Mouse (Mus musculus): Measurements from ENCODE around the gene Brip1.
"Not testable (repeated sequence)": the region's sequence is repeated elsewhere in the genome, so short reads cannot be mapped to it uniquely, and the experiment has no call there.

Gene Brip1

DNA sequence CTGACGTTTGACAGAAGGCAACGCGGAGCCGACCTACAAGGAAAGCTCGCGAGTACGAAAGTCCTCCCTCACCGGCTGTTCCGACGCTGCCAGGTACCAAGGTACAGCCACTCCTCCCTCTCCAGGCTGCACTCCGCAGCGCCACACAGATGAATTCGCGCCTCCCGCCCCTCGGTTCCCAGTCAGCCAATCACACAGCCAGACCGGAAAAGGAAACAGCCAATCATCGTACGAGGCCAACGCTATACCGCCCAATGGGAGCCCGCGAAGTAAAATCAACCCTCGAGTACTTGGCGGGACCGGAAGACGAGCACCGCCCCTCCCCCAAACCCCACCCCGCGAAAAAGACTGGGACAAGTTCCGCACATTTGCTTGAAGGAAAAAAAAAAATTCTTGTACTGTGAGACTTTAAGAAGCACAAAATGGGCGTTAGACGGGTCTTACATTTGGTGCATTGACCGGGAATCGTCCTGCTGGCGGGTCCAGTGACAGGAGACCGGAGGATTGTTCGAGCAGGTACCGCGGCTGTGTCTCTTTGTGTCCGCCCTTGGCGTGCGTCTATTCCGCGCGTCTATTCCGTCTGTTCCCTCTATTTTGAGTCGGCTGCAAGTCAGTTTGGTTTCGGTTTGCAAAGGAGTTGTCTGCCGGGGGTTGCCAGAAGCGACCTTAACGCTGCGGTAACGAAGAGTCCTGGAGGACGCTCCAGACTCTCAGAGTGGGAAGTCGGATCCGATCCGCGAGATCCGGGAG lies at the start of gene Brip1:
Brip1 (minus strand) TSS at position 157 of the 750 bp plus-strand sequence.
- DNase-seq (ENCODE audit: low spot score in 2 of 2): peak; percentile 85 to 90

DNA sequence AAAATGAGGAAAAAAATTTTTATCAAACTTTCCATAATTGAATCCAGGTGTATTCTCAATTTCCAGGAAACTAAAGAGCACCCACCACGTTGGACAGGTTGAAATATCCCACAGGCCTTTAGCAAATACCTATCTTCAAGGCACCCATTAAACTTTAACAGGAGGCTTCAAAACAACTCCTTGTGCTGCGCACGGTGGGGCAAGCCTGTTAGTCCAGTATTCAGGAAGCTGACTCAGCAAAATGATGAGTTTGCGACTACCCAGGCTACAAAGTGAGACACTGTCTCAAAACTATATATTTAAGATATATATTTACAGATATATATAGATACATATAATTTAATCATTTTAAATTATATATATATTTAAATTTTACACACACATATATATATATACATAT lies 31.5 kb upstream of the Brip1 start:
- no peak for DNase-seq (ENCODE audit: low spot score in 2 of 2)

DNA sequence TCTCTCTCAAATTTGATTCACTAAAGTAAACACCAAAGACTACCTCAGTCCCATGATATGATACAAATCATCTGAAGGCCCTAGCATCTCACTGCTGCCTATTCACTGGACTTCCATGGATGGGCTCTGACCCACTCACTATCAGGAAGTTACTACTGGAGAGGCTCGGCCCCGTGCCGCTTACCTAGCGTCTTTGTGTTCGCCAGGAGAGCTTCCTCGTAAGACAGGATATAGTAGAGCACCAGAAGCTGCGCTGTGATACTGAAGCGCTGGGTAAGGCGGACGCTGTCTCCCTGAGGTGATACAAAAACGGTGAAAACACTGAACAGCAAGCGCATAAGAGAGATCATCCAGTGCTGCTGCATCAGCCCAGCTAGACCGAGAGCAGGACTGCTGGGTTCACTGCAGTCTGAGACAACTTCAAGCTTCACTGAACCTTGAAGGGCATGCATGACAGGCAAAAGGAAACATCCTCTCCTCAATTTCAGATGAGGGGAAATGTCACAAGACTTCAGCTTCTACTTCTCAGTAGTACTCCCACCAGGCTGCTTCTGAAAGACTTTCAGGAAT lies 30.9 kb upstream of the Brip1 start:
- DNase-seq (ENCODE audit: low spot score in 2 of 2): no peak

DNA sequence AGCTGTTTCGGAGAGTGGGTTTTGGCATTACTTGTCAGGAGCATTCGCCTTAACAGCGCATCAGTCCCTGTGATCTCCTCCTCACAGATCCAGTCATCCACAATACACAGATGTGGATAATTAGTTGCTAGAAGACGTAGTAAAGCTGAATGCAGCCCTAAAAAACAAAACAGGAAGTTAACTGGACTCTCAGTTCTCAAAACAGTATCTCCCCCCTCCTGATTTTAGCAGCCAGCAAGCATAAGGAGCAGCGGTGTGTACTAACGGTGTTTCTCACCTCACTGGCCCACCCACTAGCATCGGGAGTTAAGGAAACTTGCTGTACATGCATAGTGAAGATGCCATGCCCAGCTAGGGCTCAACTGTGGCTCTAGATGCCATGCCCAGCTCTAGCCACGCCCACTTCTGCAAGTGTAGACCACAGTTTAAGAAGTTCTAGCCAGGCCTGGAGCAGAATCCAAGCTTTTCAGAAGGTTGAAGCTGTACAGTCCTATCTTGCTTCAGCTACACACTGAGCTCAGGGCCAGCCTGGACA lies 25.7 kb upstream of the Brip1 start:
- DNase-seq (ENCODE audit: low spot score in 2 of 2): no peak

DNA sequence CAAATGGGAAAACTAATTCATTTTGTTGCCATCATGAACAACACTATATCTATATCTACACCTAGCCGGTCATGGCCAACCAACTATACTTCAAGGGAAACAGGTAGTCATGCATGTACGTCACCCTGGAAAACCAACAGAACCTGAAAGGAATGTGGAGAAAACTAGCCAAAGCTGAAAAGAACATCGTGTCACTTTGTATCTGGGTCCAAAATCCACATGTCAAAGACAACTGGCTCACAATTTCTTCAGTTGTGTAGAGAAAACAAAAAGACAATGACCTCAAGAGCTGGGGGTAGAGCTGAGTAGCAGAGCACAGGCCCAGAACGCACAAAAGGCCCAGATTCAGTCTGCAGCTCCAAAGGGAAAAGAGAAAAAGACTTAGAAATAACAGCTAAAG lies 24.8 kb upstream of the Brip1 start:
- no peak for DNase-seq (ENCODE audit: low spot score in 2 of 2)

DNA sequence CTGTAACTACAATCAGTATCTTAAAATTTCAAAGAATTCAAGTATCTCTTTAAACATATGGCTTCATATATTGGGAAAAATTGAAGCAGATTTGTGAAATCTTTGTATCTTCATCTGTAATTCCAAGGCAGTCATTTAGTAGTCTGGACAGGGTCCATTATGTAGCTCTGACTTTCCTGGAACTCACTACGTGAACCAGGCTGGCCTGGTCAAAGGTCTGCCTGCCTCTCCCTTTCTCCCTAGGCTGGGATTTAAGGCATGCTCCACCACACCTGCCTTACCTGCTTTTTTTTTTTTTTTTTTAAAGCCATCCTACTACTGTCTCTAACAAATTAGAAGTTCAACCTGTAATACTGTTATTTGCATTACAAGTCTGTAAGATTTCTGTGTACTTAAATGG lies 10.8 kb upstream of the Brip1 start:
- DNase-seq (ENCODE audit: low spot score in 2 of 2): no peak

DNA sequence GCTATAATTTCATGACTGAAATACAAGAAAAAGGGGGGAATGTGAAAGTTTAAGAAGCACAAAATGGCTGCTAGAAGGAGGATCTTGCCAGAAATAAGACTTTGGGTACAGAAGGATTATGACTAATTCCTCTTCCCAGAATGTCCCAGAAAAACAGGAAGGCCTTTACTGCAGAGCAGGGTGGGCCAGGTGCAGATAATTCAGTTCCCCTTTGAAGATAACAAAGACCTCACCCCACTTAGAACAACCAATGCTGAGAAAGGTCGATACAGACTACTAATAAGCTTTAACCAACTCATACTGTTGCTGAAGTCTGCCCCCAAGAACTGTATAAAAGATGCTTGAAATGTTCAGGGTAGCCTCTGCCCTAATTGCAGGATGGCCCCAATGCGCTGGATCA lies 8.1 kb upstream of the Brip1 start:
- no peak for DNase-seq (ENCODE audit: low spot score in 2 of 2)

DNA sequence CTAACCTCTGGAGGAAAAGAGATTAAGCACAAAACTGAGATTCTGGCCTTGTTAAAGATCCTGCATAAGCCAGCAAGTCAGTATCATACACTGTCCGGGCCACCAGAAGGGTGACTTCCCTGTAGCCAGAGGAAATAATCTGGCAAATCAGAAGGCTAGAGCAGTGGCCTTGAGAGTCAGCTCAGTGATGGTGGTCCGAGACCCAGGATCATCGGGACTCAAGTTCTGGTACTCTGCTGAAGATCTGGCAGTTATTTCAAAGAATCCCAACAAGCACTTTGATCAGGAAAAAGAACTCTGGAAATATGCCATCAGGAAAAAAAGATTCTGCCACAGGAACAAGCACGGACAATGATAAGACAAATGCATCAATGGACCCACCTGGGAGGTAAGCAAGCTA lies 4.9 kb upstream of the Brip1 start:
- no peak for DNase-seq (ENCODE audit: low spot score in 2 of 2)

DNA sequence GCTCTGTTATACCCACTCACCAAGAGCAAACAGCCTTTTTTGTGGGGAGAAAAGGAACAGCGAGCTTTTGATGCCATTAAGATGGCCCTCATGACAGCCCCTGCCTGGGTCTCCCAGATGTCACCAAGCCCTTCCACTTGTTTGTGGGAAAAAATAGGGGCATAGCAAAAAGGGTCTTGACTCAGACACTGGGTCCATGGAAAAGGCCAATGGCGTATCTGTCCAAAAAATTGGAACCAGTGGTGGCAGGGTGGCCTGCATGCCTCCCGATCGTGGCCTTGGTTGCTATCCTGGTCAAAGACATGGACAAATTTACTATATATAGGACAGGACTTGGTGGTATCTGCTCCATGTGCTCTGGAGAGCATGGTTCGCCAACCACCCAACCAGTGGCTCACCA lies 4.0 kb upstream of the Brip1 start:
- DNase-seq (ENCODE audit: low spot score in 2 of 2): no peak

DNA sequence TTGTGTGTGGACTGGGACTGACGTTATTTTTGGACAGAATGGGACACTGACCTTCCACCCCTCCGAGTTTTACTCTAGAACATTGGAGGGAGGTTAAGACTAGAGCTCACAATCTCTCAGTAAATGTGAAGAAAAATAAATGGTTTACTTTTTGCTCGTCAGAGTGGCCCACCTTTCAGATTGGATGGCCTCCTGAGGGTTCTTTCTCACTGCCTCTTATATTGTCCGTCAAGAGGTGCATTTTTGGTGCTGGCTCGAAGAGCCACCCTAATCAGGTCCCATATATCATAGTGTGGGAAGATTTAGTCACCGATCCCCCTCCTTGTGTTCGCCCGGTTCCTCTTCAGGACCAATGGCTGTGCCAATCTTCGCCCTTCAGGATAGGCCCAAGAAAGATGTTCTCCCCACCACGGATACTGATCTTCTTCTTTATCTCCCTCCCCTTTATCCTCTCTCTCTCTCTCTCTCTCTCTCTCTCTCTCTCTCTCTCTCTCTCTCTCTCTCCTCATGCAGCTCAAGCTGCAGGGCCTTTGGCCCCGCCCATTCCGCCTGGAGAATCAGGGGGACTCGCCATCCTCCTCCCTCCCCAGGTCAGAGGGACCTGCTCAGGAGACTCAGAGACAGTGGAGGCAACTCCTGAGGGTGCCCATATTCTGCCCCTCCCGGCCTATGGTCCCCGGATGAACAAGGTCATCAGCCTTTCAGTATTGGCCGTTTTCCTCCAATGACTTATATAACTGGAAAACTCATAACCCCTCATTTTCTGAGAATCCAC lies 1.1 kb upstream of the Brip1 start:
- no peak for DNase-seq (ENCODE audit: low spot score in 2 of 2)

DNA sequence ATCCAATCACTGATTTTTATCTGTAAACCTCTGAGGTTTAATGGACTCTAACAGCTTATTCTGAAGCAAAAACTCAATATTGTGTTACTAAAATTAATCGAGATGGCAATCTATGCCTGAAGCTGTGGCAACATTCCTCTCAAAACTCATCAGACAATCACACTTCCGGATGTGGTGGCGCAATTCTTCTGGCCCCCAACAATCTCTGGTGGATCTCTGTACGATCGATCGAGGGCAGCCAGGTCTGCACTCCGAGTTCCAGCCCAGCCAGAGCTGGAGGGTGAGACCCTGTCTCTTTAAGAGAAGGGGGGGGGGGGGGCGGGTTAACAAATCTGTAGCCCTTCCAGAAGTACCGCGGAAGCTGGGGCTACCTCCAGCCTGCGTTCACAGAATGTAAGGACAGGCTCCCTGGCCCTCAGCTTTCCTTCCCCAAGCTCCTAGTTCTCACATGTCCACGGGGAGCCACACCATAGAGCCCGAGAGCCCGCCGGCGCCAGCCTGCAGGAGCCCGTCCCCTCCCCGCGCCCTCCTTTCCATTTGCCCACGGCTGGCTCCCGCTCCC lies 452 bp downstream of the Brip1 start:
- no peak for DNase-seq (ENCODE audit: low spot score in 2 of 2)

DNA sequence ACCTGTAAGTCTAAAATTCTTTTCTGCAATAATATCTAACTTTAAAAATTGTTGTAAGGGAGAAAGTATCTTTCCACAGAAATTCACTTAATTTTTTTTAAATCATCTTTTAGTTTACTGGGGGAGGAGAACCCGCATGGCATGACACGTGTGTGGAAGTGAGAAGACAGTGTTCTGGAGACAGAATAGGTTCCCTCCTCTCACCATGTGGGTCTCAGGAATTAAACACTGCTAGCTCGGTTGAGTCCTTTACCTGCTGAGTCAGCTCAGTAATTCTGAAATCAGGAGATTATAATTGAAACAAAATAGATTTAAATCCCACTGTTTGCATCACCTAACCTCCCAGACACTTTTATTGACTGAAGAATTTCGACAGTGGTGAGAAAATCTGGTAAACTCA lies 1.3 kb downstream of the Brip1 start:
- DNase-seq (ENCODE audit: low spot score in 2 of 2): no peak

DNA sequence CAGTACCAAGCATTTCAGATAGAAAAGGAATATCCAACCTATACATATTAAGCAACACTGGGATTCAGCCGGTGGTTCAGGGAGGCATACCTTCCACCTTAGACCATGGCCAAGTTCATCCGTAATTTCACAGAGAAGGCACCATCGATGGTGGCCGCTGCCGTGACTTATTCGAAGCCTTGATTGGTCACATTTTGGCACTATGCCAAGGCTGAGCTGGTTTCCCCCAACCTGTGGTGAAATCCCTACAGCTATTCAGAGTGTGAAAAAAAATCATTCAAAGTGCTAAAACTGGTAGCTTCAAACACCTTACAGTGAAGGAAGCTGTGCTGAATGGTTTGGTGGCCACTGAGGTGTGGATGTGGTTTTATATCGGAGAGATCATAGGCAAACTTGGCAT lies 15.8 kb downstream of the Brip1 start:
- DNase-seq (ENCODE audit: low spot score in 2 of 2): not testable (repeated sequence)

DNA sequence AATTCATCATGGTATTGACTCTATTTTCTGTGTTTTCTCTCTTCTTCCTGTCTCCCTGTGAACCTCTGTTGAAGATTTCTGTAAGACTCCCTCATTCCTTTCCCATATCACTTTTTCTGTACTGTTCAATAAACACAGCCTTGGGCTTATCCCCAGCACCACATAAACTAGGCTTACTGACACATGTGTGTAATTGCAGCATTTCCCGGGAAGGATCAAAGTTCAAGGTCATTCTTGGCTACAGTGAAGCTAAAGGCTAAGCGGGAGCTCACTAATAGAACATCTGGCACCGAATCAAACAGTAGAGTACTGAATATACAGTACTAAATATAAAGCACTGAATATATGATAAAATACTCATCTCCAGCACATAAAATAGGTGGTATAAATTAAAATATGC lies 25.2 kb downstream of the Brip1 start:
- no peak for DNase-seq (ENCODE audit: low spot score in 2 of 2)

DNA sequence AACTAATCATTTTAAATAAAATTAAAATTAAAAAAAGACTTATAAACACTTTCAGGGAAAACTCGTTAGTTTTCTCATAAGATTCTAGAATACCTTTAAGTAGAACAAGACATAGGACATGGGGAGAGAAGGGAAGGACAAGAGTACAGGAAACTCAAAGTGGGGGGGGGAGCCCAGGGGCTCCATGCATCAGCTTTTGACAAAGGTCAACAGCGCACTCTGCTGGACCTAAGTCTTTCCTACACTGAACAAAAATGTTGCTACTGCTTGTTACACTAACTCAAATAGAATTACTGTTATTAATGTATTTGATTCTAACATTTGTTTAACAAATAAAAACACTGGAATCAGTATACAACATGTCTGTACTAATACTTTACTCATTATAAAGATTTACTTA lies 26.8 kb downstream of the Brip1 start:
- peak; percentile 30 to 60 for DNase-seq (ENCODE audit: low spot score in 2 of 2)

DNA sequence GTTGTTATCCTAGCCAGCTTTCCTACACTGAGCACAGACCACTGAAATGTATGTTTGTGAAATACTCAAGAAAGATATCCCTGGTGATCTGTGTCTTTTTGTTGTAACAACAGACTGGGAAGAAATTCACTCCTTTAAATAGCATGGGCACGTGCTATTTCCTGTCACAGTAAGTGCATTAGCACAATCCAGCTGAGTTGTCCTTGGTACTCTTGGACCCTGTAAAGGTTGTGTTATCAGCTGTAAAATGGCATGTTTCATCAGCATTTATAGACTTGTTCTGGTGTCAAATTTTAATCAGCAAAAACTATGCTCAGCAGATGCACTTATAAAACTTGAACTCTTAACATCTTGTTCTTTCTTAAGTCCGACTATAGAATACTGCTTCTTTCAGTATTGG lies 30.2 kb downstream of the Brip1 start:
- DNase-seq (ENCODE audit: low spot score in 2 of 2): no peak

DNA sequence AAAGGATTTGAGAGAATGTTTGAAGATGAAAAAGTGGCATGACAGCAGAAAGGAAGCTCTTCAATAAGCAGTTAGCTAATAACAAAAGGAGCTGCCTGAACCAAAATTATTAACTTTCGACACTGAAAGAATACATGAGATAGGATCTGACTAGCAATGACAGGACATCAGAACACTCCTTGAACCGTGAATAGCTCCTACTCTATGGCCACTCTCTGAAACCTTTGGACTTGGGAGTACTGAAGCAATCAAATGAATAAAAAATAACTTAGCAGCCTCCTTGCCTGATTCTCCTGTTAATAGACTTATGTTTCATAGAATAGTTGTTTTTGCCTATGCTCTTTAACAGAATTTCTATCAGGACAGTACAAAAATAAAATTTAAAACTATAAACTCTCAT lies 40.7 kb downstream of the Brip1 start:
- DNase-seq (ENCODE audit: low spot score in 2 of 2): no peak

DNA sequence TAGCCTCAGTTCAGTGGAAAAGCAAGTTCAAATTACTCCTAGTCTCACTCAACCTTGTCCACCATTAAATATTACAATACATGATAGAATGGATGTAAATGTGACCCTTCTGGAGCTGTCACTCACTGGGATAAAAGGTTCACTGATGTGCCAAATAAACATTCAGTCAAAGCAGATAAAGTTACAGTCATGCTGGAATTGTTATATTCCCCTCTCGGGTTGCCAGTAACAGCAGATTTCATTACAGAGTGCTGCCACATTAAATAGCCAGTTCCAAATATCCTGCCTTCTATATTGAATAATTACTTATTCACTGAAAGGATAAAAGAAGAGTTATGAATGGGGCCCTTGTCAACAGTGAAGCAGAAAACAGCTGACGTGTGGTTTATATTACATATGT lies 42.0 kb downstream of the Brip1 start:
- no peak for DNase-seq (ENCODE audit: low spot score in 2 of 2)

DNA sequence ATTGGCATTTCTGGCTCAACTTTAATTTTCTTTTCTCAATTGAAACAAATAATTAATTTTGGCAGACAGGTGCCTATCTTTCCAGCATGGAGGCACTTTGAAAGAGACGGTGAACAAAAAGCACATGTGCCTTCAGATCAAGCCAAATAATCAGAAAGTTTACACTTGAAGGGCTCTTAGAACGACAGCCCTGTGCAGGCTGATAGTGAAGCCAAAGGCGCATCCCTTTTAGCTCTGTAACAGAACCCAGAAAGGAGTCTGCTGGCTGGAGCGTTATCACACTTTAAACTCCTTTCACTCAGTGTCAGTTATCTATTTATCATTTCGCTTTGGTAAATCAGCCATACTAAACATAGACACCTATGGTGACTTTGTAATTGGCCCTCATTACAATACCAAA lies 45.4 kb downstream of the Brip1 start:
- DNase-seq (ENCODE audit: low spot score in 2 of 2): no peak

DNA sequence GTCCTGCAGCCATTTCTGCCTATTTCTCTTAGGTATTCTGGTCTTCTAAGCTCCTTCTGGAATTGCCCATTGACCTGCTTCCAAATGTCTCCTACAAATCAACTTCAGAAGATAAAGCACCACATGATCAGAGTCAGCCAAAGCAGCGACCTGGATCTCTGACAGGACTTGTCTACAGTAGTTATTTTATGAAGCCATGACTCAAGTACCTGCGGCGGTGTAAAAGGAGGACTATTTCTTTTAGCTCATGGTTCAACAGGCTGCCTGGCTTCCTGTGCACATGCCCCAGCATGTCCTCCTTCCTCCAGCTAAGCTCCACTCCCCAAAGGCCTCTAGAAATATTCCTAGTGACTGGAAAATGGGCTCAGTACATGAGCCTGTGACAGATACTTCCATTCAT lies 69.7 kb downstream of the Brip1 start:
- no peak for DNase-seq (ENCODE audit: low spot score in 2 of 2)

DNA sequence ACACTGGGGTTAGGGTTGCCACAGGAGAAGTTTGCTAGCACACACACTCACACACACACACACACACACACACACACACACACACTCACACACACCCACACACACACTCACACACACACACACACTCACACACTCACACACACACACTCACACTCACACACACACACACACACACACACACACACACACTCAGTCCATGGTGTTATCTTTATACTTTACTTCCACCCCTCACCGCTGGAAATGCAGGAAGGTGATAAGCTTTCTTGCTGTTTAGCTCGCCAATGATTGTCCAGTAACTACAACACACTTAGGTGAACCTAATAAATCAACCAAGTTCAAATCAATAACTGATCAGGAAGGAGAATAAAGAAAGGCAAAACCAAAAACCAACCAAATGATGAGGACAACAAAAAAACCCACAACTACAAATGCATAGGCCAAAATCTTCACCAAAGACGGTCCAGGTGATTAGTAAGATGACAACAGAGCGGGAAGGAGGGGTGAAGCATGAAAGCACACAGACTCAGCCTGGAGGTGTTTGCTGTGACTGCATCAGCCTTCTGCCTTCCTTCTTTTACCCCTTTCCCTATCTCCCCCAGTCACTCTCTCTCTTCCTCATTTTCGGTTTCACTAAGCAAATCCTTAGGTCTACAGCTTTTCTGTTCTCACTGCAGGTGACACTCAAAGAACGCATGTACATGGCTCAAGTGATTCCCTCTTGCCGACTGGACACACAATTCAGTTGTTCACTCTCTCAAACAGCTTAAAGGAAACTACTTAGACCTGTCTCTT lies 83.7 kb downstream of the Brip1 start:
- DNase-seq (ENCODE audit: low spot score in 2 of 2): no peak

DNA sequence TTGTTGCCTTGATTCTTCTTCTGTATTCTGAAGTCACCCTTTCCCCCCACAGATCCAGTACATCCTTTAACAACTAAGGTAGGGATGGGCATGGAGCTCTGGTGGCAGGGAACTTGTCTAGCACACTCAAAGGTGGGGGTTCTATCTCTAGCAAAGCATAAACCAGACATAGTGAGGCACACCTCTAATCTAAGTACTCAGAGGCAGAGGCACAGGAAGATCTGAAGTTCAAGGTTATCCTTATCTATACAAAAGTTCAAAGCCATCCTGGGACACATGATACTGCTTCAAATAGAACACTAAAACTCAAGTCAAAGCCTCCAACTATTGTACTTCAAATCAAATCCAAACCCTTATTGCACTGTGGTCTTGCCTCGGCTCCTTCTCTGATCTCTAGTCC lies 85.0 kb downstream of the Brip1 start:
- no peak for DNase-seq (ENCODE audit: low spot score in 2 of 2)
